Mouse (Mus musculus): ENCODE measurements around the gene Igsf6.
A peak's percentile ranks its signal among the peaks of the same experiment; 100 is the strongest.
"Not testable (repeated sequence)": the region's sequence is repeated elsewhere in the genome, so short reads cannot be mapped to it uniquely, and the experiment has no call there.

Gene Igsf6

DNA sequence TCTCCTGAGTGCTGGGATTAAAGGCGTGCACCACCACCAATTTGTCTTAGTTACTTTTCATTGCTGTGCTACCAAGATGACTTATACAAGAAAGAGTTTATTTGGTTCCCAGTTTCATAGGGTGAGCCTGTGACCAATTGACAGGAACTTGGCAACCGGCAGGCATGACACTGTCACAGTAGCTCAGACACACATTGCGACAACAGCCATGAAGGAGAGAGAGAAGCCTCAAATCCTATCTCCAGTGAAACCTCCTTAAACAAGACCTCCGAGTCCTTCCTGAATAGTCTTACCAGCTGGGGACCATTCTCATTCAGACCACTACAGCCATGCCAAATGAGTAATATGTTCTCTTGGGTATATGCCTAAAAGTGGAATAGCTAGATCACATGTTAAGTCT lies 21.3 kb downstream of the Igsf6 start:
- no peak for DNase-seq (ENCODE audit: low spot score)

DNA sequence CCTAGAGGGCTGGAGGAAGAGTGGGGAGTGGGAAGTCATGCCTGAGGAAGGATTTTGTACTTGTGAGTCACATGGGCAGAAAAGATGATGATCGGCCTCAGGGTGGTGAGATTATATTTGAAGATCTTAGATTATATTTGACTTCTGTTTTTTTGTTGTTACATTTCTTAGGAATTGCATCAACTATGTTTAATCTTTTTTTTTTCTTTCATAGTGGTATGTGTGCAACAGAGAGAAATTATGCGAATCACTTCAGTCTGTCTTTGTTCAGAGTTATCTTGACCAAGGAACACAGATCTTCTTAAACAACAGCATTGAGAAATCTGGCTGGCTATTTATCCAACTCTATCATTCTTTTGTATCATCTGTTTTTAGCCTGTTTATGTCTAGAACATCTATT lies 26.7 kb downstream of the Igsf6 start:
- DNase-seq (ENCODE audit: low spot score) = no peak

DNA sequence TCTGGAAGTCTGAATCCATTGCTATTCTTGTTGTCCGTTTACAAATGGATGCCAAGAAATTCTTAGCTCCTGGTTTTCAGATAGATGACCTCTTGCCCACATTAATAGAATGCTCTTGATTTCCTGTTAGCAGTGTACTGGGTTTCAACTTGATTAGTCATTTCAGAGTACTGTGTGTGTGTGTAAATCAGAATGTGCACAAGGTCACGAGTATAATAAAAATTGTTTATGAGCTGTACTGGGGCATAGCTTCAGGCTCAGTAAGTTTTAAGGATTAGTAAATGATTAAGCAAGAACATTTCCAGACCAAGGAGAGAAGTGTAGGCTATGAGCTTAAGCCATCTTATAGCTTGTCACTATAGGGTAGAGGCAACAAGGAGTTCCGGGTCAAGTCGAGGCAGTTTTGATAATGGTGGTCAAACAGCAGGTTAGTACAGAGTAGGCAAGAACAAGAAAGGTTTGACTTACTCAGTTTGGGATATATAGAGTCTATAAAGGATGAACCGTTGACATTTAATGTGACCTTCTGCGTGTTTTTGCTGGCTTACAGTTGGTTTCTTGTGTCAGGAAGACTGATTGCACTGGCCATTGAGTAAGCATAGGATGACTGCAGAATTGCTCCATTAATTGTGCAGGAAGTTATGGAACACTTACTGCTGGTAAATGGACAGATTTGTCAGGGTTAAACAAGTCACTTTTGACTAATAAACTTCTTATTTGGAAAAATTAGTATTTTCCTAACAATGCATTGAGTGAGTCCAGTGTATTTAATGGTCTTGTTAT lies 28.5 kb downstream of the Igsf6 start:
- DNase-seq (ENCODE audit: low spot score) = no peak

DNA sequence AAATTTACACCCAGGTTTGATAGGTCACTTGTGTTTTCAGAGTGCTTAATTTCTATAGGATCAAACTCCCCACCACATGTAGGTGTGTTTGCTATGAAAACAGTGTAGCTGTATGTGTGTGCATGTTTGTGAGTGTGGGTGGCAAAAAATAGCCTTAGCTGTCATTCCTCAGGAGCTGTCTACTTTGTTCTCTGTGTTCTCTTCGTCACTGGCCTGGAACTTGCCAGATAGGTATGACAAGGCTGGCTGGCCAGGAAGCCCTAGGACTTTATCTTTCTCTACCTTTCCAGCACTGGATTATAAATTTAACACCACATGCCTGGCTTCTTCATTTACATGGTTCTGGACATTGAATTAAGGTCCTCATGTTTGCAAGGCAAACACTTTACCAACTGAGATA lies 30.1 kb downstream of the Igsf6 start:
- DNase-seq (ENCODE audit: low spot score) = no peak

DNA sequence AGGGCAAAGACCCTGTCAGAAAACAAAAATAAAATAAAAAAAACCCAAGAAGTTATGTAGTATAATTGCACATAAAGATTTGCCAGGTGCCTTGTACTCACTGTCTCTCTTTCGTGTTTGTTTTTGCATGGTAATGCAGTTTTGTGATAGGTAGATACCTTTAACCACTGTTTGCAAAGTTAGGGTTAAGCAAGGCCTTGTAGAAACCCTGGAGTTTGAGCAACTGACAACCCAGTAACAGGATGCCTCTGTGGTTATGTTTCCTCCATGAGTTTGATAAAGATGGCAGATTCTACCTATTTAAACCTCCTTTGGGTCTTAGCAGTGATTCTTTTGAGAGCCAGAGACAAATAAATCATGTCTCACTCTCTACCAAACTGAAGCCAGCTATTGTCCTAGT lies 30.9 kb downstream of the Igsf6 start:
- DNase-seq (ENCODE audit: low spot score) = no peak

DNA sequence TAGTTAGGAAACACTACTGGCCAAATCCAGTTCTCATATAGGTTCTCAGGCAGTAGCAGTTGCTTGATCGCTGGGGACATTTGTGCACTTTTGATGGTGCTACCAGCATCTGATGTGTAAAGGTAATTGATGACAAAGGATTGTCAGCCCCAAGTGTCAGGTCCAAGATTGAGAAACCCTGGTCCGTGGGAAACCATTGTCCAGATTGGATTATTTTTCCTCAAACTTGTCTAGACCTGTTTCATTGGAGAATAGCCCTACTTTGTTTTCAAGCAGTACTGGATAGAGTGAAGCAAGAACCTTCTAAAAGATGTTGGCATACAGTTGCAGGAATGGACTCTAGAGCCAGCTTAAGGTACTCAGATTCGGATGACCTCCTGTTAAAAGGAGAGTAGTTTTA lies 31.4 kb downstream of the Igsf6 start:
- no peak for DNase-seq (ENCODE audit: low spot score)

DNA sequence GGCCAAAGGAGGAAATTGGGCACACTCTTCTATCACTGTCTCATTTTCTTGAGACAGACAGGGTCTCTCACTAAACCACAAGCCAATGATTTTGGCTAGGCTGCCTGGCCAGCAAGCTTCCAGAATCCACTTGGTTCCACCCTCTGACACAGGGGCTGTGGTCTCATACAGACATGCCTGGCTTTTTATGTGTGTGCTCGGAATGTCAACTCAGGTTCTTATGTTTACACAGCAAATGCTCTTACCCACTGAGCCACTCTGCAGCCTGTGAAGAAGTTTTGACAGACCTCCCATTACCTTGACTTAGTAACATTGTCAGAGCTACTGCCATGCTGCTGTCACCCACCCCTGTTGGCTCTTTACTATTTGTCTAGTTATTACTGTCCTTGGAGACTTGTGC lies 32.4 kb downstream of the Igsf6 start:
- DNase-seq (ENCODE audit: low spot score) = no peak

DNA sequence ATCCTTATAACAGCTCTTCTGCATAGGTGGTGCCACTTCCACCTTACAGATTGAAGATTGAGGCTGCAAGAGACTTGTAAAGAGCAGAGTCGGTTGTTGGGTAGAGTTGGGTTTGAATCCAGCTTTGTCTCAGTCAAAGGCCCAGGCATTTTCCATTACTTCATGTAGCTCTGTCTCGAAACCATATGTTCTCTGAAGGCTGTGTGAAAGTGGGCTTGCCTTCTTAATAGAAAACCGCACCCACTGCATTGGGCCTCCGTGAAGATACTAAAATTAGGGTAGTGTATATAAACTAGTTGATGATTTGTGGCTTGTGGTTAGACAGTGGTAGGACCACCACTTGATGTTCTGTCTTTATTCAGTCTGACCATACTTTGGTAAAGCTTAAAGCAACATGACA lies 33.8 kb downstream of the Igsf6 start:
- DNase-seq (ENCODE audit: low spot score) = no peak

DNA sequence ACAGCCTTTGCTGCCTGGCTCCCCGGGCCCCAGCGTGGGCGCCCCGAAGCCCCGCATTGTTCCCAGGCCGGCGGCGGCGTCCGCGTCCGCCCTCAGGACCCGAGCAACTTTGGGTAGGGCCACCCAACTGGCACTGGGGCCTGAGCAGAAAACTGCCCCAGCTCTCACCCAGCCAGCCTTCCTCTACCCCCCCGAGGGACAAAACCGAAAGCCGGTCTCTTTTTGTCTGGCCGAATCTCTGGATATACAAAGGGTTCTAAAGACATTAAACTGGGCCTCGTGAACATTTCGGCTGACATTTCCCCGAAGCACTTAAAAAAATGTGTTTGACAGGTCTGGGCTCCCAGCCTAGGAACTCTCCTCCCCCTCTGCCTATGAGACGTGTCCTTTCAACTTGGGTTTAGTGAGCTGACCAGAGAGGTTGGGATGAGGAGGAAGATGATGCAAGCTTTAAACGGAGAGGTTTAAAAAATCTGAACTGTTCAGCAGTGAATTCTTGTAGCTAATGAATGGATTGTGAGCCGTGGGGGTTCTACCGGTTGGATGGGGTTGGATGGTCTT lies 39.1 kb downstream of the Igsf6 start:
- DNase-seq (ENCODE audit: low spot score) = peak; percentile 71

DNA sequence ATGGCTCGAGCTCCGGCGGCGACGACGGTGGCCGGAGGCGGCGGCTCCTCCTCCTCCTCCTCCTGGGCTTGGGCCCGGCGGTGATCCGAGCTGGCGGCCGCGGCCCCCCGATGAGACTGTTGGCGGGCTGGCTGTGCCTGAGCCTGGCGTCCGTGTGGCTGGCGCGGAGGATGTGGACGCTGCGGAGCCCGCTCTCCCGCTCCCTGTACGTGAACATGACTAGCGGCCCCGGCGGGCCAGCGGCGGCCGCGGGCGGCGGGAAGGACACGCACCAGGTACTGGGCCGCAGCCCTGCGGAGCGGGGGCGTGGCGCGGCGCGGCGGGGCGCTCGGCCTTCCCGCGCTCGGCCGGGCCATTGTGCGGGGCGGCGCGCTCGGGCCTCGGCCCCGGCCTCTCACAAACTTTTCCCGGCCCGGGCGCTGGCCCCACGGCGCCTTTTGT lies 39.7 kb downstream of the Igsf6 start:
- no peak for DNase-seq (ENCODE audit: low spot score)

DNA sequence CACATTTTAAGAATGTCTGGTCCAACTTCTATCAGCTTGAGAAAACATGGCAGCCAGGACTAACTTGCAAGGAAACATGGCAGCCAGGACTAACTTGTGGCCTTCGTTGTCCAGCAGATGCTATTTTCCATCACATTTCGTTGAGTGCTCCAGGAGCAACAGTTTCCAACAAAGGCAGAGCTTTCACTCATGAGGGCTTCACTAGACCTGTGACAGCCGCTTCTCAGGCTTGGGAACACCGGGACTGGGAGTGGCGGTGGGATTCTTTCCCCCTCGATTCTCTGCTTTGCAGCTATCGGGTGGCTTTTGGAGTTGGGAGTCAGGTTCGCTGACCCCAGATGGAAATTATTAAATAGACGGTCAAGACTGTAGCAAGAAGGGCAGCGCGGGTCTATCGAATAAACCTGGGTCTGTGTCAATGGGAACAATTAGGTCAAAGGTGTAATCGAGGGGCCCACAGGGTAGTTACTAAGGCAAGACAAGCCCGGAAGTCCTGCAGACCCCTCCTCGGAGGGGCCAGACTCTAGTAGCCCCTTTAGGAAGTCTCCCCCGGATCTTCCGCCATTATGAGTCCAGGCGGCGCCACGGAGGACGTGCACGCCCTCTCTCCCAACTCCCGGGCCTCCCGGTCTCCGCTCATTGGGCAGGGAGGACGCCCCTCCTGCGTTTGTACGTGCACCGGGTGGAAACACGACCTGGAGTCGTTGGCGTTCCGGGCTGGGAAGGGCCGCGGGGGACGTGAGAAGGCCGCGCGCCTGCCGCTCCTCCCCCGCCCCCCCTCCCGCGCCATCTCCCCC lies 40.3 kb downstream of the Igsf6 start, which contains the start of gene Mettl9:
Gene Mettl9, plus strand, starts transcription at position 590 of the 797 bp plus-strand sequence.
- DNase-seq (ENCODE audit: low spot score) = peak; percentile 97

DNA sequence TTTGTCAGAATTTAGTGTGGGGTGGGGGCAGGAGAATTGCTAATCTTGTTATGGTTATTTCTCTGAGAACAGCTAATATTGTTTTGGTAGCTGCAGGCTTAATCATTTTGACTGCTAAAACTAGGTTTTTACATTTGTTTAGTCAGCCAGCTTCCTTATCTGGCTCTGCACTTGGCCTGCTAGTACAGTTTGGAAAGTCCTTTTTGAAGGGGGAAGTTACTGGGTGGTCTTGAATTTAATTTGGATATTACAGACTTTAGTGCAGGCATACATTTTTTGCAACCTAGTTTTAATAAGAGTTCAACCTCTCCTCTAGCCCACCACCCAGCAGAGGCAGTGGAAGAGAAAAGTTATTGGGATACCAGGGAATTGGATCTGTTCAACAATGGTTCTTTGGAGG lies 44.4 kb downstream of the Igsf6 start:
- not testable (repeated sequence) for DNase-seq (ENCODE audit: low spot score)

DNA sequence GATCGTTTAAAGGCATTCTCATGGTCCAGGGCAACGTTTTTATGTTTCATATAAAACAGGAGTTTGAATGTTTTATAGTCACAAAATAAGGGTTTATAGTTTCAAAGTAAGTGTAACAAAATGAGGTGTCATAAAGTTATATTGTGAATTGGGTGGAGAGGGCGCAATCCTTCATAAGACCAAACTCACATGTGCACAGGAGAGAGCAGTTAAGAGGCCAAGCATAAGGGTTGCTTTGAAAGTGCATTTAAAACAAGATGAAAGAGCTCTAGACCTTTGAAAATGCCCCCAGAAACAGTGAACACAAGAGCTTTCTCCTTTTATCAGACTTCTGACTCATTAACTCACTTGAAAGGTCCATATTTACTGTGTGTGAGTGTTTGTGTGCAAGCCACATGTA lies 48.1 kb downstream of the Igsf6 start:
- no peak for DNase-seq (ENCODE audit: low spot score)

DNA sequence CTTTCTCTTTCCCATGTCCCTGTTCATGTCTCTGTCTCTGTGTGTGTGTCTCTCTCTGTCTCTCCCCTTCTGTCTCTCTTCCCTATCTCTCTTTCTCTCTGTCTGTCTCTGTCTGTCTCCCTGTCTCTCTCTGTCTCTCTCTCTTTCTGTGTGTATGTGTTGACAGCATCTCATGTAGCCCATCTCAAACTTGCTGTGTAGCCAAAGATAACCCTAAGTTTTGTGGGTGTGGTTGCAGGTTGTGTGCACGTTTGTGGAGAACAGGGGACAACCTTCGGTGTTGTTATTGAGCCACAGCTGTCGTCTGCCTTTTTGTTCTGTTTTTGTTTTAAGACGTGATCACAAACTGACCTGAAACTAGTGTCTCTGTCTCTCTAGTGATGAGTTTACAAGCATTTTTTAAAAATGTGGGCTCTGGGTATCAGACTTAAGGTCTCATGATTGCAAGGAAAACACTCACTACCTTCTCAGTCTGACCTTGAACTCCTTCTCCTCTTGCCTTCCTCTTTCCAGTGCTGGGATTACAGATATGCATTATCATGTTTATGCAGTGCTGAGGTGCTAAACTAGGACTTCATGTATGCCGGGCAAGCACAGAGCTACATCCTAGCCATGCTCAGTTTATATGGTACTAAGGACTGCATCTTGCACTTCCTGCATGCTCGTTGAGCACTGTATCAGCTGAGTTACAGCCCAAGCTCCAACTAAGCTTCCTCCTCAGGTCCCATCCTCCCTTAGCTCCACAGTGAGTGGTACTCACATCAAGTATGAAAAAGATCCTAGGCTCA lies 49.0 kb downstream of the Igsf6 start:
- DNase-seq (ENCODE audit: low spot score) = no peak

DNA sequence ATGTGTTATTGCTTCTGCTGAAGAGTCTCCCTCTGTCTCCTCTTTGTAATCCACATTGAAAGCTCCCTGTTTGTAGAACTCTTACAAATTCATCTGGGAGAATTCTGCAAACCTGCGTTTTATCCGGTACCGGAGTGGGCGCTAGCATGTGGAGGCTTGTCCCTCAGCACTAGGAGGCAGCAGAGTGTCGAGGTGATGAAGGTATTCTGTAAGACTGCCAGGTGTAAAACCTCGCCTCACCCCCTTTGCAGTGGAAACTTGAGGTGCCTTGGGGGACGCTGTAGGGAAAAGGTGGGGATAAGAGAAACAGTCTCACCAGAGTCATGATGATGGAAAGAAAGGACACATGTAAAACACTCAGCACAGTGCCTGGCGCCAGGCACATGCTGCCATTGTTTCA lies 54.1 kb downstream of the Igsf6 start:
- DNase-seq (ENCODE audit: low spot score) = no peak

DNA sequence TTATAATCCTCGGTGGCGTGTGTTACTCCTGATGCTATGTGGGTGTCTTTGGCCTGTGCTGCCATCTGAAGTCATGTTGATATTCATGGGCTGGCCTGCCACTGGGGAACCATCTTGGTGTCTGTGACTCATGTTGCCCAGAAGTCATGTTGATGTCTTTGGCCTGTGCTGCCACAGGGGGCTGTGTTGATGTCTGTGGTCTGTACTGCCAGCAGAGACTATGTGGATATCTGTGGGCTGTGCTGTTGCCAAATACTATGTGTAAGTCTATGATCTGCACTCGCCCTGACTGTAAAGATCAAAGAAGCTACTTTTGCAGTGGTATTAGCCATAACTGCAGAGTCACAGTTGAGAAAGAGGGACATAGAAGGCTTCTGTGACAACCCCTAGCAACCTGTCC lies 55.6 kb downstream of the Igsf6 start:
- DNase-seq (ENCODE audit: low spot score) = no peak

DNA sequence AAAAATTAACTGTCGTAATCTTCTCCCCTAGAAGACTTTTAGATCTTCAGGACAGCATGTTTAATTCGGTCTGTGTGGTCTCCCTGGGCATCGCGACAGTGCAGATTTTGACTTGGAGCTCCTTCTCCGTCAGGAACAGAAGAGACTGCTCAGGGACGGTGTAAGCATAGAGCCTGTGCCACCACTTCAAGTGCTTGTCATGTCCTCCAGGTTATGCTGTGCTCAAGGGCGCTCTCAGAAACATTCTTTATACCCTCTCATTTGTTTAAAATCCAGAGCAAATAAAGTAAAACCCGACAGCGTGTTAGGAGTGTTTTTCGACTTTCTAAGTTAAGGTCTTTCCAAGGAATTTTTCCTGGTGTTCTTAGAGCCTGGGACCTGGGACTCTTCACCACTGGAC lies 59.9 kb downstream of the Igsf6 start:
- no peak for DNase-seq (ENCODE audit: low spot score)
